Mouse (Mus musculus) erythroblast, embryonic 14.5 days (primary cell): ENCODE measurements around the gene A430078G23Rik. TPM values are rescaled to one million over a fixed set of nuclear protein-coding genes. Genes with fewer than 3 reads are reported as not detected.

Experiments used
- H3K27me3 ChIP-seq: 2 replicates; pipeline ENCODE4 v1.6.1; 2012; ENCODE audit warnings: inconsistent platforms; ENCODE audit not compliant: control insufficient read depth
- H3K36me3 ChIP-seq: 2 replicates; pipeline ENCODE4 v1.6.1; 2012; ENCODE audit warnings: mild to moderate bottlenecking, inconsistent platforms; ENCODE audit not compliant: control insufficient read depth
- H3K4me1 ChIP-seq: 2 replicates; pipeline ENCODE4 v1.6.1; 2012; ENCODE audit warnings: inconsistent platforms; ENCODE audit not compliant: control insufficient read depth
- H3K4me3 ChIP-seq: replicated peaks from 2 replicates; pipeline ENCODE3; 2012; ENCODE audit warnings: moderate library complexity, mild to moderate bottlenecking, inconsistent platforms
- H3K9me3 ChIP-seq: 2 replicates; pipeline ENCODE4 v1.6.1; 2012; ENCODE audit warnings: low read length, inconsistent platforms, mixed read lengths; ENCODE audit not compliant: control insufficient read depth
- GATA1 ChIP-seq: IDR thresholded peaks from 2 replicates; pipeline ENCODE4 v1.6.1; 2012; ENCODE audit warnings: low read length, inconsistent platforms, mixed read lengths
- TAL1 ChIP-seq: IDR thresholded peaks from 3 replicates; pipeline ENCODE4 v1.6.1; 2012; ENCODE audit warnings: low read length, inconsistent platforms, mixed read lengths
- polyA plus RNA-seq: library from polyadenylated mRNA; stranded (reverse); fragments of >175 nt; gene quantifications from 2 replicates; pipeline ENCODE4 v1.2.3, GENCODE M21; 2012

A430078G23Rik gene
- polyA plus RNA-seq, 1 experiment, result not detected

- H3K36me3 ChIP-seq, result peaks cover 2% of the 10 kb centered on the region; the same call in 1 of the 2 replicates
- H3K27me3 ChIP-seq, result no peaks in the 10 kb centered on the region
- peaks cover 35% of the 10 kb centered on the region for H3K4me1 ChIP-seq
- no peaks in the 10 kb centered on the region for H3K9me3 ChIP-seq
- TF ChIP-seq GATA1, result no peak
- no peak for TF ChIP-seq TAL1
- no peak overlapping the region for H3K4me3 ChIP-seq
Measured at GRCm38 (mm10) chr8:3416846-3417245, 63.6 kb downstream of the A430078G23Rik start.

GRCm38 (mm10) chr8:3417455-3417854 lies 64.2 kb downstream of the A430078G23Rik start:
- no peaks in the 10 kb centered on the region for H3K9me3 ChIP-seq
- no peak overlapping the region for H3K4me3 ChIP-seq
- TF ChIP-seq GATA1 (no peak), TAL1 (no peak)
- peaks cover 2% of the 10 kb centered on the region; the same call in 1 of the 2 replicates for H3K36me3 ChIP-seq
- peaks cover 29% of the 10 kb centered on the region for H3K4me1 ChIP-seq
- H3K27me3 ChIP-seq, result no peaks in the 10 kb centered on the region

GRCm38 (mm10) chr8:3418101-3418500 lies 64.9 kb downstream of the A430078G23Rik start:
- TF ChIP-seq TAL1, result no peak
- no peak for TF ChIP-seq GATA1
- no peaks in the 10 kb centered on the region for H3K27me3 ChIP-seq
- H3K4me1 ChIP-seq, result peaks cover 22% of the 10 kb centered on the region
- no peaks in the 10 kb centered on the region for H3K9me3 ChIP-seq
- H3K36me3 ChIP-seq, result peaks cover 2% of the 10 kb centered on the region; the same call in 1 of the 2 replicates
- no peak overlapping the region for H3K4me3 ChIP-seq

GRCm38 (mm10) chr8:3420105-3420706 lies 67.0 kb downstream of the A430078G23Rik start:
- Histone ChIP-seq H3K4me1 (peaks cover 6% of the 10 kb centered on the region), H3K36me3 (peaks cover 2% of the 10 kb centered on the region; the same call in 1 of the 2 replicates)

GRCm38 (mm10) chr8:3421507-3421906 lies 68.3 kb downstream of the A430078G23Rik start:
- TF ChIP-seq GATA1 (no peak), TAL1 (no peak)
- H3K9me3 ChIP-seq, result no peaks in the 10 kb centered on the region
- no peaks in the 10 kb centered on the region for H3K27me3 ChIP-seq
- H3K36me3 ChIP-seq, result peaks cover 2% of the 10 kb centered on the region; the same call in 1 of the 2 replicates
- H3K4me3 ChIP-seq, result no peak overlapping the region
- no peaks in the 10 kb centered on the region; the same call in 1 of the 2 replicates for H3K4me1 ChIP-seq

More at GRCm38 (mm10) chr8:3420105-3420706, 67.0 kb downstream of the A430078G23Rik start:
- Histone ChIP-seq H3K4me3 (no peak overlapping the region), H3K9me3 (no peaks in the 10 kb centered on the region), H3K27me3 (no peaks in the 10 kb centered on the region)
- TF ChIP-seq GATA1 (no peak), TAL1 (no peak)

GRCm38 (mm10) chr8:3425217-3425616 lies 72.0 kb downstream of the A430078G23Rik start:
- H3K4me1 ChIP-seq, result no peaks in the 10 kb centered on the region; the same call in 1 of the 2 replicates
- no peaks in the 10 kb centered on the region for H3K27me3 ChIP-seq
- peaks cover 15% of the 10 kb centered on the region for H3K36me3 ChIP-seq
- TF ChIP-seq TAL1 (no peak), GATA1 (no peak)
- no peaks in the 10 kb centered on the region for H3K9me3 ChIP-seq
- no peak overlapping the region for H3K4me3 ChIP-seq

GRCm38 (mm10) chr8:3426211-3426610 lies 73.0 kb downstream of the A430078G23Rik start:
- no peak overlapping the region for H3K4me3 ChIP-seq
- TF ChIP-seq TAL1, result no peak
- no peak for TF ChIP-seq GATA1
- H3K9me3 ChIP-seq, result no peaks in the 10 kb centered on the region
- no peaks in the 10 kb centered on the region; the same call in 1 of the 2 replicates for H3K4me1 ChIP-seq
- H3K36me3 ChIP-seq, result peaks cover 20% of the 10 kb centered on the region
- H3K27me3 ChIP-seq, result no peaks in the 10 kb centered on the region

- H3K36me3 ChIP-seq, result peaks cover 36% of the 10 kb centered on the region
- H3K9me3 ChIP-seq, result no peaks in the 10 kb centered on the region
- TF ChIP-seq GATA1 (no peak), TAL1 (no peak)
- no peaks in the 10 kb centered on the region for H3K27me3 ChIP-seq
- no peaks in the 10 kb centered on the region for H3K4me1 ChIP-seq
- no peak overlapping the region for H3K4me3 ChIP-seq
Measured at GRCm38 (mm10) chr8:3428426-3428825, 75.2 kb downstream of the A430078G23Rik start.

GRCm38 (mm10) chr8:3429966-3430365 lies 76.8 kb downstream of the A430078G23Rik start:
- Histone ChIP-seq H3K36me3 (peaks cover 44% of the 10 kb centered on the region), H3K4me1 (no peaks in the 10 kb centered on the region), H3K4me3 (no peak overlapping the region), H3K9me3 (no peaks in the 10 kb centered on the region), H3K27me3 (no peaks in the 10 kb centered on the region)
- no peak for TF ChIP-seq GATA1
- TF ChIP-seq TAL1, result no peak

GRCm38 (mm10) chr8:3431113-3431512 lies 77.9 kb downstream of the A430078G23Rik start:
- H3K27me3 ChIP-seq, result no peaks in the 10 kb centered on the region
- H3K9me3 ChIP-seq, result no peaks in the 10 kb centered on the region
- no peak overlapping the region for H3K4me3 ChIP-seq
- TF ChIP-seq GATA1 (no peak), TAL1 (no peak)
- H3K36me3 ChIP-seq, result peaks cover 51% of the 10 kb centered on the region
- H3K4me1 ChIP-seq, result peaks cover under 1% of the 10 kb centered on the region; the same call in 1 of the 2 replicates
